Mouse (Mus musculus): ENCODE data around the gene Llgl2.

The Llgl2 gene

GRCm38 (mm10) chr11:115809311-115809781, 14.5 kb upstream of the Llgl2 start:
- DNase-seq (ENCODE audit: low spot score), result no peak

DNA sequence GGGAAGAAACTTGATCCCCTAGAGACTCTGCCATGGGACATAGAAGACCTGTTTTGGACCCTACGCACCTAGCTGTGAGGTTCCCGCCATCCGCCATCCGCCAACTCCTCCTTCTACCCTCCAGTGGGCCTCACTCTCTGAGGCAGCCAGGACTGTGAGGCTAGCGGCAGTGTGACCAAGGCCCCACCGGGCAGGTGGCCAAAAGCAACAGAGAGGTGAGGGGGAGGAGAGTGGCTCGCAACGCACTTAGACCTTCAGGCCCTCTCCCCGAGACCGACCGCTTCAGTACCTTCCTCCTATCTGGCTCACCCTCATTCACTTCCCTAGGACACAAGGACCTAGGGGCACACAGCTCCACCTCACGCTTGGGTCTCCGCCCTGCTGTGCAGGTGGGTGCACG, 13.5 kb upstream of the Llgl2 start:
- DNase-seq (ENCODE audit: low spot score), result no peak

DNA sequence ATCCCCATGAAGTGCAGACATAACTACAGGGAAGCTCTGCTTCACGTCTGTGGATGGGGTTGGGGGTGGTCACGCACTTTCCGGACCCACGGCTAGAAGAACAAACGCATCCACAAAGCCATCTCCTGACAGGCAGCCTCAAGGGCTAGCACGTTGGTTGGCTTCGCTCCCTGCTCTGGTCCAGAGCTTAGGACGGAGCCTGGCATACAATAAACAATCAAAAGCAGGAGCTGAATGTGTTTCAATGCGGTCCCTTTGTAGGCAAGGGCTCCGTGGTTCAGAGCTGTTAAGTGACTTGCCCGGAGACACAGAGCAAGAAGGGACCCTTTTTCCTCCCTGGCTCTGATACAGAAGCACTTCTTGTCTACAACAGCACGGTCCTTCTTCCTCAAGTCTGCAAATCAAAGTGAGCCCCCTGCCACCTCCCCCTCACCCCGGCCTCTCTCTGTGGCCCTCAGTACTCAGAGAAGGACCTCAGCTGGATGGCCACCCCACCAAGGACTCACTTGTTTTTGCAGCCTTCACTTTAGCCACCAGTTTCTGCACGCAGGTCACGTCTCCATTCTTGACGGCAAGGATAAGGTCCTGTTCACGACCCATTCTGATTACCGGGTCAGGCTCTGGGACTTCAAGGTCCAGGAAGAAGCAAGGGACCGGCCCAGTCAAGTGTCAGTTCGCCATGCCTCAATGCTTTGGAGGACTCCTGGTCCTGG, 12.3 kb upstream of the Llgl2 start:
- DNase-seq (ENCODE audit: low spot score), result no peak

DNA sequence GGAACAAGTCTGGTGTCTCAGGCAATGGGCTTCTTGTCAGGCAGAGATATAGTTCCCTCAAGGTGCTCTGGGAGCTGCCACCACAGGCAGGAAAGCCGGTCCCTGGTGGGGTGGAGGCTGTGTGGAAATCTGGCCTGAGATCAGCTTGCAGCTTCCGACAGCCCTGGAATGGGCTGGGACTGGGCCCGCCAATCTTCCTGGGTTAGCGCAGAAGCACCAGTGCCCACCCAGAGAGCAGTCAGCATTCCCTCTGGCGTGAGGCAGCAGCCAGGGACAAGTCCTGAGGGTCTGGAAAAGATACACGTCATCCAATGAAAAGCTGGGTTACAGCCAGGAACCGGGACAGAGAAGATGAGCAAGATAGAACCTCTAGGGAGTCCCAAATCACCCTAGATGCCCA, 11.8 kb upstream of the Llgl2 start:
- DNase-seq (ENCODE audit: low spot score), result no peak

GRCm38 (mm10) chr11:115812533-115813420, 11.1 kb upstream of the Llgl2 start:
- DNase-seq (ENCODE audit: low spot score), result no peak

GRCm38 (mm10) chr11:115813507-115814296, 10.1 kb upstream of the Llgl2 start, which contains the start of gene Caskin2:
TSS of gene Caskin2 (minus strand) at chr11:115813639.
- peak; percentile 94 for DNase-seq (ENCODE audit: low spot score)

DNA sequence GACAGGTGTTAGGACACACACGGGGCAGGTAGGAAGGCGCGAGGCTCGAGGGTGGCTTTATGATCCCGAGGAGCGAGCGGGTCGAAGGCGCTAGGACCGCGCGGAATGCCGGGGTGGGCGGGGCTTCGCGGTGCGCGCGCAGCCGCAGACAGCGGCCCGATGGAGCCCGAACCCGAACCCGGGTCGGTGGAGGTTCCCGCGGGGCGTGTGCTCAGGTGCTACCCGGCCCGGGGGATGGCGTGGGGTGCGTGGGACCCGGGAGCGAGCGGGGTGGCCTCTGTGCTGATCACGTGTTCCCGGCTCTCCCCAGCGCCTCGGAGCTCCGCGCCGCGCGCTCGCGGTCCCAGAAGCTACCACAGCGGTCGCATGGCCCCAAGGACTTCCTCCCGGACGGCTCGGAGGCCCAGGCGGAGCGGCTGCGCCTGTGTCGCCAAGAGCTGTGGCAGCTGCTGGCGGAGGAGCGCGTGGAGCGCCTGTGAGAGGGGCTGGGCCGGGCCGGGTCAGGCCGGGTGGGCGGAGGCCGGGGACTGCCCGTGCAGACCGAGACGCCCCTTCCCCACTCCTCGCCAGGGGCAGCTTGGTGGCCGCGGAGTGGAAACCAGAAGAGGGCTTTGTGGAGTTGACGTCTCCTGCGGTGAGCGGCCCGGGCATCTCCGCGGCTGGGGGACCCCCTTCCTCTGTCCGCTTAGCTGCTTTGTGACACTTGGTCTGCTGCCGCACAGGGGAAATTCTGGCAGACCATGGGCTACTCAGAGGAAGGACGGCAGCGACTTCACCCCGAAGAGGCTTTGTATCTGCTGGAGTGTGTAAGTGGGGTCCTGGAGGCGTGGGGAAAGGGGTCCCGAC, 9.0 kb upstream of the Llgl2 start, which contains the start of gene Tsen54:
Gene Tsen54 (plus strand): TSS at position 120 of the 846 bp plus-strand sequence.
- DNase-seq (ENCODE audit: low spot score), result peak; percentile 71

GRCm38 (mm10) chr11:115817331-115817730, 6.5 kb upstream of the Llgl2 start:
- no peak for DNase-seq (ENCODE audit: low spot score)

- DNase-seq (ENCODE audit: low spot score), result no peak
Measured at GRCm38 (mm10) chr11:115819915-115820623, 3.8 kb upstream of the Llgl2 start.

DNA sequence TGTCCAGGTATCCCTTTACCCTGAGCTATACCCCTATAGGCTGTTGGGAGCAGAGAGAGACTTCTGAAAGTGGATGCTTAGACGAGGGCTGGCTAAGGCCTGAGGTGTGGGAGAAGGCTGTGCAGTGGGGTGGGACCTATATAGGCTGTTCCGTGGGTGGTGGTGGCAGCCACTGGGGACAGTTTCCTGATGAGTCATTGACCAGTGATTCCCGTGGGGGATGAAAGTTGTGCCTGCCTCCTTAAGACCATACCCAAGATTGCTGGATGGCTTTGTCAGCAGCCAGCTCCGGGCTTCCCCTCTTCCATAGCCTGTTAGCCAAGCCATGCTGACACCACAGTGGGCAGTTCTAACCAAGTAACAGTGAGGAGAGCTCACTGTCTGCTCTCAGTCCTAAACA, 2.8 kb upstream of the Llgl2 start:
- no peak for DNase-seq (ENCODE audit: low spot score)

DNA sequence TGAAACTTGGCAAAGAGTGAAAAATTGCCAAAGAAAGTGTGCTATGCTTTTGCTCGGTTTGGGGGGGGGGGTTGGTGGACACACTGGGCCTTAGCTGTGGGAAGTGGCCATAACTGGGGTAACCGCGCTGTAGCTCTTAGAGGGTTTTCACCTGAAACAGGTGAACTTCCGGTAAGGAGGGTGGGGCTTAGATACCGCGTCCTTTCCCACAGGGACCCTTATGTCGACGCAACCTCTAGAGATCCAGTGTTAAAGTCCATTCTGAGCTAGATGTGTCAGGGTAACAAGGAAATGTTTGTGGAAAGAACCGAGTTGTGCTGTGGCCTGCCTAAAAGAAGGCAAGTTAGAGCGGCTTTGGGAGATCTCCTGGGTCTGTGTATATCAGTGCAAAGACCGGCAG, 964 bp downstream of the Llgl2 start:
- no peak for DNase-seq (ENCODE audit: low spot score)

- DNase-seq (ENCODE audit: low spot score), result no peak
Measured at GRCm38 (mm10) chr11:115826487-115826886, 2.6 kb downstream of the Llgl2 start.

DNA sequence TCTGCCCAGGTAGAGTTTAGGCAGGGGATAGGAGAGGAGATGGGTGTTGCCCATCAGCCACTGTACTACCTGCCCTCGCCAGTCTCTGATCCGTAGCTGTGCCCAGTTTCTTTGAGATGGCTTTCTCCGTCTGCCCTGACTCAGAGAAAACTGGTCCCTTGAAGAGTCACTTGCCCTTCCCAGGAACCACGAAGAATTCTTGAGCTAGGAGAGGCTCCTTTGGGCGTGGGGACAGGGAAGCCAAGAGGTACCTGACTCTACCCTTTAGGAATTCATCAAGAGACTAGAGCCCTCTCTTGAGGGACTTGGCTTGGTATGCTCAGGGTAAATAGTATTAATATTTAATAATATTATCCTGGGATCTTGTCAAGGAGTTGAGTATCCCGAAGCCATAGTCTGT, 3.8 kb downstream of the Llgl2 start:
- no peak for DNase-seq (ENCODE audit: low spot score)

DNA sequence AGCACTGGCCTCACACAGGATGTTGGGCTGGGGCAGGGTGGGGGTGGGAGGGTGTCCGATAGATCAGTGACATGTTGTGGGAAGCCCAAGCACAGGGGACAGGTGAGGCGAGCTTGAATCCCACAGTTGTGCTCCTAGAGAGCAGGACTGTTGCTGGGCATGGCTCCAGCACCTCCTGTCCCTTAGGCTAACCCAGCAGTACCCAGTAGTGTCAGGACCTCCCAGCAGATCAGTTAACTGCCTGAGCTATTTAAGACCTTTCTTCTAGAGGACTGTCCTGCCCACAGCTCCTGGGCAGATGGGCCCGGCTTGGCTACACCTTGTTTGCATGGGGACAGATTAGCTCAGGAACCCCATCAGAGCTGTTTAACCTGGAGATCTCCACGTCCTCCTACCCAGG, 5.2 kb downstream of the Llgl2 start:
- DNase-seq (ENCODE audit: low spot score), result no peak

- no peak for DNase-seq (ENCODE audit: low spot score)
Measured at GRCm38 (mm10) chr11:115830550-115831325, 6.9 kb downstream of the Llgl2 start.

GRCm38 (mm10) chr11:115831518-115831917, 7.7 kb downstream of the Llgl2 start:
- DNase-seq (ENCODE audit: low spot score), result no peak

DNA sequence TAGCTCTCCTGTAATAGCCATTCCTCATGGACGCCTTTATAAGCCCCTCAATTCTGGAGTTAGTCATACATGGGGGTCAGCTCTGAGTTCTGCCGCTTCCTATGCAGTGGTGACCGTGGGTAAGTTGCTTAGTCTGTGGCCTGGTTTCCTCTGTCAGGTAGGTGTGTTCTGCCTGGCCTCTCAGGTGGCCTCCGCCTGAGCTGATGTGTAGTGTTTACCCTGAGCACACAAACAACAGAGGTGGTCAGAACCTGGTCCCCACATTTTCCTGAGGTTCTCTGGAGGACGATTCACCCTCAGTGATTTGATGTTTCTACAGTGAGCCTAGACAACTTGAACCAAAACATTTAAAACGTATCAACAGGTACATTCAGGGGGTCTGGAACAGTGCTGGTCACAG, 8.2 kb downstream of the Llgl2 start:
- DNase-seq (ENCODE audit: low spot score), result no peak

DNA sequence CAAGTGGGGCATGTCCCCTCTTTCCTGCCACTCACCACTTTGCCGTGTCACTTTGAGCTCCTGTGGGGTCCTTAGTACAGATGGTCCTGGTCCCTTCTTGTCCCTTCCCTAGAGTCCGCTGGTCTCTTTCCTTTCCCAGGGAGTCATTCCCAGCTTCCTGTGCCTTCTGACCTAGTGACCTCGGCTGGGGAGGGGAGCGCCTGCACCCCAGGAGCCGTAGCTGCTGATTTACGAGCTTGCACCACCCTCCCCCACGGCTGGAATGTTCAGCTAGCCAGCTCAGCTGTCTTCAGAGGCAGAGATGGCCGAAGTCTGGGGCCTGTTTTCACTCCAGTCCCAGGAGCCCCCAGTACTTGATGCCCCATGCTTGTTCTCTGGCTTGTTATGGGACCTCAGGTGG, 8.7 kb downstream of the Llgl2 start:
- DNase-seq (ENCODE audit: low spot score), result no peak

- DNase-seq (ENCODE audit: low spot score), result no peak
Measured at GRCm38 (mm10) chr11:115833021-115833513, 9.2 kb downstream of the Llgl2 start.

DNA sequence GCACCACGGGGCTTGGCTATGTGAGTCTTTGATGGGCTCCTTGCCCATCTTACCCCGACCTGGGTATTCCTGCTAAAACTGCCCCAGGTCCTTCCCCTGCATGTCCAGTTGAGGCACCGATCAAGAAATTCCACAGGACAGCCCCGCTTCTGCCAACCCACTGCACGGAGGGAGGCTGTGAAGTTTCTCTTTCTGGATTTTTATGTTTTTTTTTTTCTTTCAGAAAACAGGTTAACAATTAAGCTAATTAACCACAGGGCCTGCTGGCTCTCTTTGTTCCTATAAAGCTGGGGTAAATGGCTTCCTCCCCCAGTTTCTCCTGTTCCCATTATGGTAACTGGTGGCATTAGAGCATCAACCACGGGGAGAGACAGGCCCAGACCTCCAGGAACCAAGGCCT, 10.2 kb downstream of the Llgl2 start:
- no peak for DNase-seq (ENCODE audit: low spot score)

Data from urinary bladder, postnatal 10 days (tissue).